ENCODE assay signal across 20 mouse cellular contexts in the genomic region with DNA sequence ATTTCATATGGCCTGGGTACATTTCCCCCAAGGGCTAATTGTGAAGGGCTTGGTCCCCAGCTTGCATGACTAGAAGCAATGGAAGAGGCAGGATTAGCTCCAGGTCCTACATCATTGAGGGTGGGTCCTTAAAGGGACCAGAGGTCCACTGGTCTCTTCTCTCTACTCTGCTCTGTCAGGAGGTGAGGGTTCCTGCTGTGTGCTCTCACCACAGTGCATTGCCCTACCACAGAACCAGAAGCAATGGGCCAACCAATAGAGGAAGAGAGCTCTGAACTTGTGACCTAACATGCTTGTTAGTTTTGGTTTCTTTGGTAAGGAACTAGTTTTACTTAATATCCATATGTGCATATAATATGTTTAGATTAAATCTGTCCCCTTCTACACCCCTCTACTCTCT. TPM values are rescaled to one million over a fixed set of nuclear protein-coding genes. Genes with fewer than 3 reads are reported as not detected.
A peak's percentile ranks its signal among the peaks of the same experiment; 100 is the strongest.
DNase-seq lines count a peak whose midpoint lies in the region; ATAC-seq lines count a peak whose summit lies in the region.
"Had no signal": no experiment of that assay in that cellular context is flagged by ENCODE, and none has a peak within 500 bp of the region (broad histone marks: within the 10 kb centered on the region; RNA-seq: fewer than 3 reads in every experiment).

No protein-coding gene starts in this region.

- DNase-seq in A20 (ENCODE audit: low read depth, low spot score), result peak; percentile 82
- peak; percentile 9 to 22 for DNase-seq in B cell, adult 2 months
- DNase-seq in splenic B cell, adult 2 months (ENCODE audit: low read depth, low spot score), result peak; percentile 53
- no peak for DNase-seq in thymus, postnatal 10 days (ENCODE audit: low spot score in 2 of 2)
- DNase-seq in embryo, embryonic 9.5 days (ENCODE audit: extremely low spot score), result no peak
- DNase-seq: adrenal gland, adult 2 months; adrenal gland, postnatal 36 days; cerebellum, adult 2 months; cerebellum, postnatal 10 days; embryo, embryonic 11 days; forebrain, postnatal 0 days; gastrocnemius, postnatal 14 days; heart, adult 11 months; heart, postnatal 36 days had no signal

- peak; percentile 77 for ATAC-seq in megakaryocyte, adult 5-6 weeks (ENCODE audit: poor library complexity, severe bottlenecking)
- ATAC-seq: forebrain, postnatal 0 days; Patski had no signal

- H3K36me3 ChIP-seq in splenic B cell, adult 2 months (ENCODE audit: control insufficient read depth, insufficient read depth, low read length, poor library complexity, severe bottlenecking), result no peaks in the 10 kb centered on the region
- H3K36me3 ChIP-seq: embryonic facial prominence, embryonic 12.5 days; forebrain, embryonic 12.5 days; heart, embryonic 13.5 days; hindbrain, embryonic 15.5 days had no signal

- no peaks in the 10 kb centered on the region for H3K27me3 ChIP-seq in splenic B cell, adult 2 months (ENCODE audit: control insufficient read depth, insufficient read depth, low read length, poor library complexity, severe bottlenecking)
- H3K27me3 ChIP-seq: embryonic facial prominence, embryonic 12.5 days; forebrain, embryonic 12.5 days; hindbrain, embryonic 15.5 days had no signal

RNA-seq across cellular contexts. Expression of a gene that starts 10.9 kb away (rescaled TPM):
- total RNA-seq in megakaryocyte, adult 5-6 weeks (2015), result 30.6 and 34.0 TPM in 2 replicates
- 56.5 and 60.9 TPM in 2 replicates for total RNA-seq in megakaryocyte, adult 5-6 weeks (2017)

RNA-seq across cellular contexts. Expression of a gene that starts 31.5 kb away (rescaled TPM):
- total RNA-seq in megakaryocyte, adult 5-6 weeks (2015), result 0.18 TPM in 1 of 2 replicates, not detected in the other
- total RNA-seq in megakaryocyte, adult 5-6 weeks (2017), result not detected in 2 replicates

RNA-seq across cellular contexts. Expression of a gene that starts 55.4 kb away (rescaled TPM):
- 0.20 and 0.30 TPM in 2 replicates for total RNA-seq in megakaryocyte, adult 5-6 weeks (2015)
- total RNA-seq in megakaryocyte, adult 5-6 weeks (2017), result 0.15 and 0.45 TPM in 2 replicates

Comparison
In these comparisons a context has a peak if more than half of its experiments do, and no peak if none do; other contexts are left out.
1. DNase-seq: peak in A20 (single experiment), B cell, adult 2 months (2 of 2) and splenic B cell, adult 2 months (single experiment); none in thymus, postnatal 10 days (0 of 2) and embryo, embryonic 9.5 days (single experiment).